Mouse (Mus musculus): ENCODE measurements at regions not wholly inside any gene's neighbourhood (a gene's known extent, or its start where the extent isn't known, plus 50 kb on each side); places are given as distances from the start of the nearest gene placed in this dataset.

DNA sequence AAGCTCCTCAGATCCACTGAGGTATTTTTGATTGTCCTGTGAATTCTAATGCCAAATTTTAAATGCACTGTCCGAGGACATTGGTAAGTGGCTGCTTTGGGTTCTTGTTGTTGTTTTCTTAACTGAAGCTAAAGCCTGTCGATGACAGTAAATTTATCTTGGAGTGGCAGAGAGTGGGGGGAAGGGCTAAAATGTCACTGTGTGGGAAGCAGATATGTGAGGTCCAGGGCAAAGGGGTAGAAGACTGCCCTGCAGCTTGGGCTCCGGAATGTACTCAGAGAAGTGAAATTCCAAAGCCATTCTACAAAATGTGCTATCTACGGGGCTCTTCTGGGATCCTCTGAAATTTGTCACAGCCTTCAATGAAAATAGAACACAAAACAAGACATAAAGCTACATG, 159.3 kb upstream of the Tmtc1 start:
- in situ Hi-C loops (cut with MboI; ENCODE audit: unreplicated experiment in 2 of 2) = no loop called here

DNA sequence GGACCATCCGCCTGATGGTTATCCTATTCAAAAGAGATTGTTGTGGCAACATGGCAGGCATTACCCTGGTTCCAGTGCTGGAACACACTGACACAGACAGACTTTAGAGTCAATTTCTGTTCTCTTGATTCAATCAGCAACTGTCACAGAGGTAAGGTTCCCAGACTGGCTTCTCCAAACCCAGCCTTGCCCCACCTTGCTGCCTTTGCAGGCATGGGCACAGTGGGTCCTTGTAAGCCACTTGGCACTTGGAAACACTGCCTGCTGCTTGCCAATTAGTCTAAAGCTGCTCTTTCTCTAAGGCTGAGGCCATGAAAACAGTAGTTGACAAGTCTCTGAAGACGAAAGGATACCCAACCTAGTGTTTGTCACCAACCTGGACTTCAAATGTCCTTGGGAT, 158.7 kb upstream of the Tmtc1 start:
- in situ Hi-C loops (cut with MboI; ENCODE audit: unreplicated experiment in 2 of 2) = no loop called here

DNA sequence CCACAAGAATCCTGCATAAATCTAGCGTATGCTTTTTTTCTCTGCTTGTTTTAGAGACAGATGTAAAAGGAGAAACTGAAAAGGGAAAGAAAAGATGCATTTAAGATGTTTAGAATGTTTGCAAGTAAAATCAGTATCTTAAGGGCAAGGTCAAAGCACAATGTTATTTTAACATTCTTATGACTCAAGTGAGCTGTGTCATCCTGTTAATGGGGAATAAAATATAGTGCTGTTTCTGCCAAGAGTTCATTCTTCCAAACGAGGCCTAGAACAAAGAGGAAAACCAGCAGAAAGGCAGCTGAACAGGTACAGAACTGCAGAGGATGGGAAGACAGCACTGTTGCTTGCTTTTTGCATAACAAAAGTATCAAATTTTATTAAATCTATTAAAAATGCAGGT, 156.7 kb upstream of the Tmtc1 start:
- in situ Hi-C loops (cut with MboI; ENCODE audit: unreplicated experiment in 2 of 2) = no loop called here

DNA sequence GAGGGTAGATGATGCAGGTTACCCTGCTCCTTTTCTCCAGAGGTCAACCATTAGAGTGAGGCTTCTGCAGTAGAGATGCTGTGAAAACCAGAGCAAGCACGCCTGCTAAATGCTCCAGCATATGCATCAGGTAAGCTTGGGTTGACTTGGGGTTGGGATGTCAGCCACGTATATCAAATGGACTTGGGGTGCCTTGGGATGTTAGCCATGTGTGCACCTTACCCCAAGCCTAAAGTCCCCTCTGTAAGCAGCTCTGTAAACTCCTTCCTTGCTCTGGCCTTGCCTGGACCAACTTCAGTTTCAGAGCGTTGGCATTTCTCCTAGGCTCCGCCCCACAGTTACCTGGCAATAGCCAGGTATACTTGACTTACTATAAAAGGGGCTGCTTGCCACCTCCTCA, 155.3 kb upstream of the Tmtc1 start:
- in situ Hi-C loops (cut with MboI; ENCODE audit: unreplicated experiment in 2 of 2) = no loop called here

DNA sequence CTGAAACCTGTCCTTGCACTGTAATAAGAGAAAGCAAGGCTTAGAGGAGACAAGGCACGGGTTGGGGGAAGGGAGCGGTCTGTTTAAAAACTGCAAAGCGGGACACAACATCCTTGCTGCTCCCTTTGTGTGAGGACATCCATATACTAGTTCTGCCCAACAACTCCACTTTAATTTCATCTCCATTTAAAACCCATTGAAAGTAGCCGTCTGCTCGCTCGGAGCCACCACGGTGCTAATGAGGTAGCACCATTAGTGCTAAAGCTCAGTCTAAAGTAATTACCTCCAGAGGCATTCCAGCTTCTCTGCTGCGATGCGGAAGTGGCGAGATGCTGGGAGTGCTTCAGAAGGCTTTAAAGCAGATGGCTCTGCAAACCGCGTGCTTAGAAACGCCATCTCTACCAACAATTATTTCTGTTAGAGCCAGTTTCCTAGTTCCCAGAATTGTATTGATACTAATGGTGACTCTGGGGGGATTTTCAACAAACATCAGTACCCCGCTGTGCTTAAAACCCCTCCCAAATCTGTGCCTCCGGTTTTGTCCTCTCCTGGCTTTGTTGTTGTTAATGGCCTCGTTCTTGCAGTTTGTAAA, 154.7 kb upstream of the Tmtc1 start:
- in situ Hi-C loops (cut with MboI; ENCODE audit: unreplicated experiment in 2 of 2) = no loop called here

DNA sequence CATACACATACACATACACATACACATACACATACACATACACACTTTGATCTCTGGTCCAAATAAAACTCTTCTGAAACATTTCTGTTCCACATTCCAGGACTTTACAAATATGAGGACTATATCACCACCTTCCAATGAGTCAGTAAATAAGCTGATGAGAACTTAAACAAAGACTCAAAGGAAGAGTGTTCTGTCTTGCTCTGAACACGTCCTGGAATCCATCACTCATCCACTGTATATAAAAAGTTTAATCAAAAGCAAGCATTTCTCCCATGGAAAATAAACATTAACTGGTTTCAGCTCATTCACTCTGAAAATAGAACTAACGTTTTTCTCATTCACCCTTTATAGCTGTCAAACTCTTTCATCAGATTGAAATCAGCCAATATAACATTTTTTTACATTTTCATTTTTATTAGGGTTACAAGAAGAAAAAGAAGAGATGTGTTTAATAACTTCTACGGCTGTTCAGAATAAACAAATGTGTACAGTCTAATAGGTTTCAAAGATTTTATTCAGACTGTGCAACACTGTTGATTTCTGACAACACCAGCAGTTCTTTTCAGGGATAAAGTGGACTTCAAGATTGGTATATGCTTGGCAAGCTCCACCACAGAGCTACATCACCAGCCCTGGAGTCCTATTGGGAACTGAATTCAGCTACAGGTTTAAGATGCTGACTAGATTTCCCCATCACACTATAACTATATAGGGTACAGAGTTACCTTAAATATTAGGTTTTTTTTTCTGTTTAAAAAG, 151.0 kb upstream of the Tmtc1 start:
- in situ Hi-C loops (cut with MboI; ENCODE audit: unreplicated experiment in 2 of 2) = no loop called here

DNA sequence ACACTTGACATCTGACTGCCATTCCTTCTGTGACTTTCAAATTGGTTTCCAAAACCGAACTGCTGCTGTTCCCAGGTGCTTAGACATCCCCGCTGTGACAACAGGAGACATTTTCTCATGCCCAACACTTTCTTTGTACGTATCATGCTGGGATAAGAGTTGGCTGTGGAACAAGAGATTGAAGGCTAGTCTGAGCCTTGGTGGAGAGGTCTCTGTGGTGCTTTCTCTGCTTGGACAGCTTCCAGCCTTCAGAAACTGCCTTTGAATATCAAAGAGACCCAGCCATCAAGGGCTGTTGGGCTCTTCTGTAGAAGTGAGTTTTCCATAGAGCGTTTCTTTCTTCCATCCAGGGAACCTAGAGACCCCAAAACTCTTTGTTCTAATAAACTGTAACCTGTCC, 144.8 kb upstream of the Tmtc1 start:
- in situ Hi-C loops (cut with MboI; ENCODE audit: unreplicated experiment in 2 of 2) = no loop called here

DNA sequence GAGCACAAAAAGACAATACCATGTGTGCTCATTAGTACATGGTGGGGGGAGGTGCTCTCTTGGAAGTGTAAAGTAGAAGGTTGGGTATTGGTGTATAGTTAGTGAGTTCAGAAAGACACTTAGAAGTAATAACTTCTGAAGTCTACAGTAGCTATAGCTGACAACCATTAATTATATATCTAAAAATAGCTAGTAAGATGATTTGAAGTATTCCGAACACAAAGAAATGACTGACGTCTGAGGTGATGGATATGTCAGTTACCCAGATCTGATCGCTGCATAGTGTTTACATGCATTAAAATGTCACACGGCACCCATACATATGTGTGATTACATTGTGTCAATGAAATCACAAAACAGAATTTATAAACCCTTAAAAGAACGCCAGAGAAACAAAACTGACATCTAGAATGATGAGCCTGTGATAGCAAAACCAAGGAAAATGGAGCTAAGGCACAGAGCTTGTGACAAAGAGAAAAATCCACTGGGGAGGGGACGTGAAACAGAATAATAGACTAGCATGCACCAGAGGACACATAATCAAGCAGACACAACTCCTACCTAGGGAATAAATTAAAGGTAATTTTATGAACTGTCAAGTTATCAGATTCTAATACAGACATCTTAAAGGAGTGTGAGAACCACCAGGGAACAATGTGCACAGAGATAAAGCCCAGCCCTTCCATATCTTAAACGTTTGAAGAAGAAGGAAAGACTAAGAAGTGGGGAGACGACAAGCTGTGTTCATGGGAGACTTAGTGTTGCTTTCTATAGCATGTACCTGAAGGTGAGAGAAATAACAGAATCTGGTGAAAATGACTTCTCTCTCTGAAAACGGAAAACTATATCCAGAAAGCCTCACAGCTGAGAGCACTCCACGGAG, 142.5 kb upstream of the Tmtc1 start:
- in situ Hi-C loops (cut with MboI; ENCODE audit: unreplicated experiment in 2 of 2) = no loop called here

DNA sequence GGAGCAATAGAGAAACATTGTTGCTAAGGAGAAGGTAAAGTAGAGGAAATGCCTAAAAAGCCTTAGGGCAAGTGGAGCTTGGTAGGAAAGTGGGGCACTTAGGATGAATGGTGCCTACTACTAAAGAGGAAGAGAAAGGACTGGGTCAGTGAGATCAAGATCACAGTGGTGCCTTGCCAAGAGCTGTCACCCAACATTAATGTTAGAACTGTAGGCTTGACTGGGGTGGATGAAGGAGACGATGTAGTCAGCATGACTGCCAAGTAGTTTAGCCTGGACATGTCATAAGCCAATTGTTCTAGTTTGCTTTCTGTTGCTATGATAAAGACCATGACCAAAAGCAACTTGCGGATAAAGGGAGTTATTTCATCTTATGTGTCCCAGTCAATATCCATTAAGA, 139.9 kb upstream of the Tmtc1 start:
- in situ Hi-C loops (cut with MboI; ENCODE audit: unreplicated experiment in 2 of 2) = no loop called here

DNA sequence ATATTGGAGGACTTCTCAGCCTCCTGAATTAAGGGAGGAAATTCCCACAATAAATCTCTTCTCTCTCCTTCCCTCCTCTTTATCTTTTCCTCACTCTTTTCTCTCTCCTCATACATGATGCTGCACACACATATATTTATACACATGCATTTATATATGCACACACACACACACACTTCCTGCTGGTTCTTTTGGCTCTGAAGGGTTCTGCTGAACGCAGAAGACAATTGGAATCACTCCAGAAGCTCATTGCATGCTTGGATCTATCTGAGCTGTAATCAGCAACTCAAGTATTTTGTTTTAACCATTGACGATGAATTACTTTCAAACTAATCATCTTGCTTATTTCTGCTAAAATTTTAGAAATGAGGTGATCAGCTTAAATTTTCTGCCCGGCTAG, 134.1 kb upstream of the Tmtc1 start:
- in situ Hi-C loops (cut with MboI; ENCODE audit: unreplicated experiment in 2 of 2) = no loop called here

DNA sequence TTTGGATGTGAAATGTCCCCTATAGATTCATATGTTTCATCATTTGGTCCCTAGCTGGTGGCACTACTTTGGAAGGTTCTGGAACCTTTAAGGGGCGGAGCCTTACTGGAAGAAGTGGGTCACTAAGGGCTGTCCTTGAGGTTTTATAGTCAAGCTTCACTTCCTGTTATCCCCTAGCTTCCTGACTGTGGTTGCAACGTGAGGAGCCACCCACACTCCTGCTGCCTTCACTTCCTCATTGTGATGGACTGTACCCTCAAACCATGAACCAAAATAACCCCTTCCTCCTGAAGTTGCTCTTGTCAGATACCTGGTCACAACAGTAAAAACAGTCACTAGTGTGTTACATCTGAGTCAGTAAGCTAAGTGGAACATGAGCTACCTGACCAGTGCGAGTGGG, 133.5 kb upstream of the Tmtc1 start:
- in situ Hi-C loops (cut with MboI; ENCODE audit: unreplicated experiment in 2 of 2) = no loop called here

DNA sequence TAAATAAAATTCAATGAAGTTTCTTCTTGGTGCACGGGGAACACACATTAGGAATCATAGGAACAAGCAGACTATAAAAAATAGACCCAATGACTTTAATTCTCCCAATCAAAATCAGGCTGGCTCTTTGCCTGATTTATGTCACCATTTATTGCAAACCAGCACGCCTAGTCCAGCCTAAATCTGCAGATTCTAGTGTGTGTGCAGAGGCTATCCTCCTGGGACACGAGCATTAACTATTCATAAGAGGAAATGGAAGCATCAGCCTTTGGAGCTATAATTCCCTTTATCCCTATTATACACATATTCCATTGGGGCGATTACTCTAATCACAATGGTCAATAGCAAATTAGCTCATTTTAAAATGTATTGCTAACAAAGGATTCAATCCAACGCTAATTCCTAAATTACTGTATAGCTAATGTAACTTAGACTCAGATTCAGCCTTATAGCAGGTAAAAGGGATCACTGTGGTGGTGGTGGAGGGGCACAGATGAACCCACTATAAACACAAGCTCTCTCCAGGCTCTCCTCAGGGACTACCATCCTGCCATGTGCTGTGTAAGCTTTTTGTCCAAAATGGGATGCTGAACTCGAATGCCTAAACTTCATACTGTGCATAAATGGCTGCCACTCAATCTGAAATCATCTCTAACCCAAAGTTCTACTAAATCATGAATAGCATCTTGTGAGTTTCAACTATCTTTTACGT, 130.7 kb upstream of the Tmtc1 start:
- in situ Hi-C loops (cut with MboI; ENCODE audit: unreplicated experiment in 2 of 2) = no loop called here

DNA sequence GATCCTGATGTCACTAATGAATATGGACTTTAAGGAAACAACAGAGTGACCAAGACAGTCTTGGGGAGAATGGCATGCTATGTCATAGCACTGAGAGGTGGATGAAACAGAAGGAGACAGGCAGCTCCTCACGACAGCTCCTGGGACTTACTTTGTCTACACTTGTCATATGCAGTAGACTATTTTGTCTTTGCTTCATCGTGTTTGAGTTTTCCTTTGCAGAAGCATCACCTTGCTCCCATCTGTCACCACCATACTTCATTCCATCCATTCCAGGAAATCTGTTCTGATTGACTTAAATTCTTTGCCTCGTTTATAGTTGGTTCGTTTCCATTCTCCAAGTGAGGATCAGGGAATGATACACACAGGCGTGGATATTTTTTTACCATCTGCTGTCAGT, 128.0 kb upstream of the Tmtc1 start:
- in situ Hi-C loops (cut with MboI; ENCODE audit: unreplicated experiment in 2 of 2) = no loop called here

DNA sequence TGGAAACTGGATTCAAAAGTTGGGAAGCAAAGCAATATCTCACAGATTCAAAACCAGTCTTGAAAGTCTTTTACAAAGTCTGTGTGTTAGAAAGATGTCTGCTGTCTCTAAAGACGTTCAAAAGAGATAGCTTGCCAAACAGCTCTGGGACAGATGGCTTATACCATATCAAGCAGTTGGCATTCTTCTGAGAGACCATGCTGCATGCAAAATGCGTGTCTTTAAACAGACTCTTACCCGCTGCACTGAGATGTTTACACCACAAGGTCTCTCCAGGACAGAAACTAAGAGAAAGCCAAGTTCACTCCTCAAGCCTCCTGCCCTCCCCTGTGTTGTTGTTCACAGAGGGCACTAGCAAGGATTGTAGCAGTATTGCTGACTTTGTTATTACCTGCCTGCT, 127.5 kb upstream of the Tmtc1 start:
- in situ Hi-C loops (cut with MboI; ENCODE audit: unreplicated experiment in 2 of 2) = no loop called here

DNA sequence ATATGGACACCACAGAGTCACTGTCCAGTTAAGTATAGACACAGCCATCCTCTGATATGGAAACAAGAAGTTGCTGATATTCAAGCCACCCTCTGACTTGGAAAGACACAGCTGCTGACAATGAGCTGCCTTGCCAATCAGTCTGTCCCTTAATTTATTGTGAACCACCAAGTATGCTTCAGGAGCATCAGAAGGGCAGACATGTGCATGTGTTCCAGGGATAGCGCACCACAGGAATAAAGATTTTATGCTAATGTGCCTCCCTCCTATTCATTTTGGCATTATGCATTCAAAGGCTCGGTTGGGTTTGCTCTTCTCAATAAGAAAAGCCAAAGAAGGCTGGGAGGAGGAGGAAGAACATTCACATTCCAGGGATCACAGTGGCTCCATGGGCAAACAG, 120.0 kb upstream of the Tmtc1 start:
- in situ Hi-C loops (cut with MboI; ENCODE audit: unreplicated experiment in 2 of 2) = no loop called here

DNA sequence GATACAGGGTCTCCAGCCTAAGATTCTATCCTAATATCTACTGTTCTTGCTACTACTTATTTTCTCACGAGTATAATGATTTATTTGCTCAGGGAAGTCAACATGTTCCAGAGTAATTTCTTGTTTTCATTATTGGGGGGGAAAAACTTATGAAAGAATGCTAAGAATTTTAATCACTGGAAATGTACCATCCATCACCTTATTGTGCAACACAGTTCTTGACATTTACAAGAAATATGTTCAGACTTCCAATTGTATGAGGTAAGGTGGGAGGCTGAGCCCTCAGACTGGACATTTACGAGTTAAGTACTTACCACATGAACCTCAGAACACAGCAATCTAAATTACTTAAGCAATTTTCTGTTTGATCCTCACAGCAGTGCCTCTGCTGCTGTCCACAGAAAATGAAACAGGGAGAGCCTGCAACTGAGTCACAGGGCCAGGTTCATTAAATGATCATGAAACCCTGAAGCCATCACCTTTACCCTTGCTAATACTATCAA, 118.1 kb upstream of the Tmtc1 start:
- in situ Hi-C loops (cut with MboI; ENCODE audit: unreplicated experiment in 2 of 2) = no loop called here

DNA sequence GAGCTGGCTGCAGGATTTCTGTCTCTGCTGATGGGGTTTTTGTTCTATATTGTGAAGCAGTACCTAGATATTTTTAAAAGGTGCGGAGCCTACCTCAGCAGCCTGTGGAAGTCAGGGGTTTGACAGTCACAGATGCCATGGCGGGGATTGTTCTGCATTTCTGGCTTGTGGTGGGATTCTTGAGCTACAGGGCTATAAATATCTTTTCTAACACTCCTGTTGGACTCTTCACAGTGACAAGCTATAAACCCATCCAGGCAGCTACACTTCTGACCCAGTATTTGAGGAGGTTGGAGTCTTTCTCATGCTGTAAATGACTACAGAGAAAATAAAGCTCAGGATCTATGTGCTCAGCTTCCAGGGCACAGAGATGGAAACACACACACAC, 112.3 kb upstream of the Tmtc1 start:
- in situ Hi-C loops (cut with MboI; ENCODE audit: unreplicated experiment in 2 of 2) = no loop called here

DNA sequence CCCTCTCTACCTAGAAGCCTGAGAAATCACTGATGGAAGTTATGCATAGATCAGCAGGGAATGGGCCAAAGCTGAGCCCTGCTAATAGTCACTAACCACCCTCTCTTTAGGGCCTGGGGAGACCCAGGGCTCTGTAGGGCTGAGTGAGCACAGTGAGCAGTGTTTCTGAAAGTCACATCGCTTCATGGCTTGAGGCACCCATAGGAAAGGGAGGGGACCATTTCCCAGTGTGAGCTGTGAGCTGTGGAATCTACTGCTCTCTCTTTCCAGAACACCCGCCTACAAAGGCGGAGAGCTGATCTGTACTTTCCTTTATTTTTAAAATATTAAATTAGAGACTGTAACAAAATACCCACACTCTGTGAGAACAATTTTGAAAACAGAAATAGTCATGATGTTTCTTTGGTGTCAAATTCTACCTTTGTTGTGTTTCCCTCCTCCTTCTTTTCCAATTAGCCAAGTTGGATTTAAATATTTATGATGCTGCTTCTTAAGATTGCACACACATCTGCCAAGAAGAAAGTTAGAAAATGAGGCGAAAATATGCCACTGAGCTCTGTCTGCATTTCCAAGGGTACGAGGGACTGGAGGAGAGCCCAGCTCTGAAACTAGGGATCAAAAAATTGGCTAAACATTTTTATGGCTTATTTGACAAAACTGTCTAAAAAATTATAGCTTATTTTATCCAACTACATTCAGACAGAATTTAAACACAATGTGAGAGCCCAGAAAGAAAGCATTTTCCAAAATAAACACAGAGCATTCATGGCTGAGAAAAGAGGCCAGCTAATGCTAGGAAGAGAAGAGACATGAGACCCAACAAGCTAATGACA, 111.7 kb upstream of the Tmtc1 start:
- in situ Hi-C loops (cut with MboI; ENCODE audit: unreplicated experiment in 2 of 2) = no loop called here

DNA sequence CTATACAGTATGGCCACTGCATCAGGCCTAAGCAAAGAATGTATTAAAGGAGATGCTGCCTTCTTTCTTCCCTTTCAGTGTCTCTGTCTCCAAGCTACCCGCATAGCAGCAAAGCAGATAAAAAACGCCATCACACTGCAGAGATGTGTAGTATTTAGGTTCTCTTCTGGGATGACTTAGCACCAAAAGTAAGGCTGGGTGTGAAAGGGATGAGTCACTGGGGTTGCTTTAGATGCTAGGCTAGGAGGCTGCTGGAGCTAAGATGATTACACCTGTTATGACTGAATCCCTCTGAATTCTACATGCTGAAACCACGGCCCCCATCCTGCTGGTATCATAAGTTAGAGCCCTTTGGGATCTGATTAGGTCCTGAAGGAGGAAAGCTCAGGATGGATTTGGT, 110.3 kb upstream of the Tmtc1 start:
- in situ Hi-C loops (cut with MboI; ENCODE audit: unreplicated experiment in 2 of 2) = no loop called here

DNA sequence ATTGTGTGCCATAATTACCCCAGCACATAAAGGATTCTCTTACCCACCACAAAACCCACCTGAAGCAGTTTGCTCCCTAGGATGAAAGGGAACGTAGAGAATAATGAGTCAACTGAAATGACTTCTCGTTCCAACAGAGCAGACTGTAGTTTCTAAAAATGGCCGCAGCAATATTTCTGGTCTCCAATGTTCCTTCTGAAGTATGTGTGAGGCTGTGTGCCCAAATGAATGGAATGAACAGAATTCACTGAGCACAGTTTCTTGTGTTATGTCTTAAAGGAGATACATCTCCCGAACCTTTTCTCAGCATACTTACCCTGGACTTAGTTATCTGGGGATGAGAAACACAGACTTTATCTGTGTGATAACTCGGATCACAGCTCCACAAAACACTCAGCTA, 109.4 kb upstream of the Tmtc1 start:
- in situ Hi-C loops (cut with MboI; ENCODE audit: unreplicated experiment in 2 of 2) = no loop called here
